Mouse (Mus musculus): ENCODE data around the gene Adh6a.

DNA sequence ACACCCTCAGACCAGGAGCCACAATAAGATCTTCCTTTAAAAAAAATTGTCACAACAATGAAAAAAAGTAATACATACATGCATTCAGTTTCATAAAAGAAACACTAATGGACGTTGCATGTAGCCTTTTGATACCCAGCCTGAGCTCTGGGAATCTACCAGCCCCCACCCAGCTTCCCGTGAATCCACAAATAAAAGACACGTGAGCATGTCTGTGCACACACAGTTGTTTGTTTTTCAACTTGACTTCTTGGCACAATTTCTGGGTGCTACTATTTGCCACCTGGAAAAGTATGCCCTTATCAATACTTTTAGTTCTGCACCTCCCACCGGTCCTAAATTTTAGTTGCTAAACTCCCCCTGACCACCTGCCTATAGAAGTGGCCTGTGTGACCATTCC lies 47.6 kb downstream of the Adh6a start:
- TF ChIP-seq GATA1 (IDR thresholded peaks at IDR 0.05; ENCODE audit: borderline replicate concordance, low read length) (no peak), FLI1 (IDR thresholded peaks at IDR 0.05; ENCODE audit: low read length) (no peak)
